Mouse (Mus musculus) kidney, adult 2 months (tissue): ENCODE data around the gene Uqcc1.

ENCODE experiments used
- CTCF ChIP-seq: fragments of 200-500 bp; conservative IDR thresholded peaks from 2 replicates; pipeline ENCODE4 v1.5.1; 2011; ENCODE audit warnings: low read depth, mild to moderate bottlenecking, control low read depth, low read length, moderate library complexity, mixed read lengths; ENCODE audit not compliant: insufficient read depth, insufficient read length
- POLR2A ChIP-seq: fragments of 200-500 bp; IDR thresholded peaks from one replicate; pipeline ENCODE4 v1.6.1; 2011; ENCODE audit warnings: low read depth, low read length, control low read depth

GRCm38 (mm10) chr2:155885271-155885697, 44.8 kb downstream of the Uqcc1 start:
- TF ChIP-seq CTCF (no peak), POLR2A (no peak)
